In the genomic region with DNA sequence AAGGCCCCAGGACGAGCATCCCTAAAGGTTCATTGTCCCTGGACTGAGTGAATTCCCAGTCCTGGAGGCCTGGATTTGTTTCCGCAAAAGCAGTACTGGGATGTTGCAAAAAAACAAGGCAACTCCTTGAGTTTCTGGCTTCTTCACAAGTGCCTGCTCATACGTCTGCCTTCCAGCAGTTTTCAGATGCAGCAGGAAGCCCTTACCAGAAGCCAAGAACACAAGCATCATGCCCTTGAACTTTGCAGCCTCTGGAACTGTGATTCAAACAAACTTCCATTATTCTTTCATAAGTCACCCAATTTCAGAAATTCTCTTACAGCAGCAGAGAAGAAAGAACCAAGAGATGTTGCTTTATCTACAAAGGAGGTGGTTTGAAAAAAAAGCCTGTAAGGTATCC, we compare ENCODE assay signal across 26 mouse cellular contexts. TPM values are rescaled to one million over a fixed set of nuclear protein-coding genes. Genes with fewer than 3 reads are reported as not detected.
DNase-seq lines count a peak whose midpoint lies in the region; ATAC-seq lines count a peak whose summit lies in the region.
"Had no signal": no experiment of that assay in that cellular context is flagged by ENCODE, and none has a peak within 500 bp of the region (broad histone marks: within the 10 kb centered on the region; RNA-seq: fewer than 3 reads in every experiment).

No protein-coding gene starts in this region.

- no peaks in the 10 kb centered on the region for H3K36me3 ChIP-seq in midbrain, embryonic 15.5 days (replicated peaks)
- H3K36me3 ChIP-seq: embryonic facial prominence, embryonic 12.5 days; embryonic facial prominence, embryonic 15.5 days; forebrain, embryonic 15.5 days; heart, embryonic 15.5 days; hindbrain, embryonic 10.5 days; hindbrain, embryonic 13.5 days; intestine, embryonic 15.5 days had no signal

- no peaks in the 10 kb centered on the region for H3K9me3 ChIP-seq in midbrain, embryonic 15.5 days
- H3K9me3 ChIP-seq: embryonic facial prominence, embryonic 15.5 days; forebrain, embryonic 15.5 days; heart, embryonic 15.5 days; hindbrain, embryonic 10.5 days; hindbrain, embryonic 13.5 days; intestine, embryonic 15.5 days had no signal

- H3K4me2 ChIP-seq in midbrain, embryonic 15.5 days: no peak overlapping the region
- H3K4me2 ChIP-seq: embryonic facial prominence, embryonic 12.5 days; embryonic facial prominence, embryonic 15.5 days; forebrain, embryonic 15.5 days; heart, embryonic 11.5 days; heart, embryonic 15.5 days; hindbrain, embryonic 13.5 days; intestine, embryonic 15.5 days had no signal

- H3K9ac ChIP-seq in midbrain, embryonic 15.5 days: no peak overlapping the region
- H3K9ac ChIP-seq: embryonic facial prominence, embryonic 12.5 days; embryonic facial prominence, embryonic 15.5 days; forebrain, embryonic 15.5 days; heart, embryonic 15.5 days; hindbrain, embryonic 13.5 days; intestine, embryonic 15.5 days had no signal

- H3K4me1 ChIP-seq in midbrain, embryonic 15.5 days: no peaks in the 10 kb centered on the region
- H3K4me1 ChIP-seq: embryonic facial prominence, embryonic 12.5 days; embryonic facial prominence, embryonic 15.5 days; heart, embryonic 15.5 days; hindbrain, embryonic 10.5 days; hindbrain, embryonic 13.5 days; intestine, embryonic 15.5 days had no signal

- H3K4me3 ChIP-seq in midbrain, embryonic 15.5 days: no peak overlapping the region
- H3K4me3 ChIP-seq: embryonic facial prominence, embryonic 12.5 days; embryonic facial prominence, embryonic 15.5 days; forebrain, embryonic 15.5 days; heart, embryonic 15.5 days; hindbrain, embryonic 10.5 days; hindbrain, embryonic 13.5 days; intestine, embryonic 15.5 days had no signal

- H3K27ac ChIP-seq in midbrain, embryonic 15.5 days: no peak overlapping the region
- H3K27ac ChIP-seq: embryonic facial prominence, embryonic 12.5 days; embryonic facial prominence, embryonic 15.5 days; forebrain, embryonic 15.5 days; heart, embryonic 15.5 days; hindbrain, embryonic 10.5 days; hindbrain, embryonic 13.5 days; intestine, embryonic 15.5 days had no signal

- DNase-seq in adrenal gland, adult (ENCODE audit: inconsistent age in 2 of 2, low spot score in 1 of 2): peak; percentile 73 to 83
- no peak for DNase-seq in adrenal gland, postnatal 4 days (ENCODE audit: low spot score in 2 of 2)
- DNase-seq in ovary, adult 18-20 months (ENCODE audit: low spot score): peak; percentile 23
- no peak for DNase-seq in ovary, postnatal 14 days (ENCODE audit: low spot score)
- peak; percentile 33 for DNase-seq in adrenal gland, postnatal 10 days
- DNase-seq in adrenal gland, postnatal 36 days: peak; percentile 30 to 49
- DNase-seq in right cerebral cortex, postnatal 14 days: no peak
- DNase-seq: cerebellum, adult 18-20 months; cerebellum, adult 9-10 months; cerebellum, postnatal 14 days; gastrocnemius, postnatal 10 days; gastrocnemius, postnatal 36 days; heart, postnatal 10 days; heart, postnatal 36 days; kidney, adult 11 months had no signal

- no peaks in the 10 kb centered on the region for H3K27me3 ChIP-seq in midbrain, embryonic 15.5 days (replicated peaks)
- H3K27me3 ChIP-seq: embryonic facial prominence, embryonic 12.5 days; embryonic facial prominence, embryonic 15.5 days; forebrain, embryonic 15.5 days; heart, embryonic 15.5 days; hindbrain, embryonic 13.5 days; intestine, embryonic 15.5 days; Patski had no signal

- WGBS in midbrain, embryonic 15.5 days: 80% methylated on average over 3 of the region's 3 CpGs

- ATAC-seq in midbrain, embryonic 15.5 days (replicated peaks): no peak
- ATAC-seq: forebrain, embryonic 15.5 days; hindbrain, embryonic 16.5 days; intestine, embryonic 15.5 days; Patski had no signal

RNA-seq across cellular contexts. Expression of gene Fmnl2, which starts 21.9 kb away (rescaled TPM):
- 10 to 100 TPM; 28.4 to 33.3 TPM for total RNA-seq in adrenal gland, postnatal 4 days (2021)
- 10 to 100 TPM; 15.2 to 15.7 TPM for total RNA-seq in adrenal gland, postnatal 10 days (2021)
- total RNA-seq in adrenal gland, postnatal 36 days (2021): 10 to 100 TPM; 20.7 to 41.7 TPM
- 10.2 and 10.7 TPM in 2 replicates for polyA plus RNA-seq in midbrain, embryonic 15.5 days (2015; fragmentation: Nextera tagmentation; extraction: Ambion mirVana)

Comparison
In these comparisons a context has a peak if more than half of its experiments do, and no peak if none do; other contexts are left out.
1. DNase-seq: peak in adrenal gland, adult (2 of 2), ovary, adult 18-20 months (single experiment), adrenal gland, postnatal 10 days (single experiment) and adrenal gland, postnatal 36 days (2 of 2); none in adrenal gland, postnatal 4 days (0 of 2), ovary, postnatal 14 days (single experiment) and right cerebral cortex, postnatal 14 days (single experiment).